Mouse (Mus musculus) limb, embryonic 10.5 days (tissue): ENCODE data around the gene Mtus2. TPM values are rescaled to one million over a fixed set of nuclear protein-coding genes. Genes with fewer than 3 reads are reported as not detected.
"Not testable (repeated sequence)": the region's sequence is repeated elsewhere in the genome, so short reads cannot be mapped to it uniquely, and the experiment has no call there.

Experiments
- DNase-seq: peaks from one replicate; pipeline ENCODE4 v3.0.0-alpha.2; 2017; ENCODE audit warnings: low spot score
- H3K27ac ChIP-seq: fragments of 300-500 bp; sonication (generic); 2 replicates; pipeline ENCODE4 v1.5.1; 2016; ENCODE audit warnings: mild to moderate bottlenecking
- H3K27me3 ChIP-seq: fragments of 300-500 bp; sonication (generic); 2 replicates; pipeline ENCODE4 v1.6.1; 2016; ENCODE audit warnings: low read depth, mild to moderate bottlenecking; ENCODE audit not compliant: poor library complexity, severe bottlenecking
- H3K36me3 ChIP-seq: fragments of 300-500 bp; sonication (generic); 2 replicates; pipeline ENCODE4 v1.6.1; 2016; ENCODE audit warnings: mild to moderate bottlenecking, moderate library complexity
- H3K4me1 ChIP-seq: fragments of 300-500 bp; sonication (generic); 2 replicates; pipeline ENCODE4 v1.6.1; 2016
- H3K4me3 ChIP-seq: fragments of 300-500 bp; sonication (generic); 2 replicates; pipeline ENCODE4 v1.5.1; 2016; ENCODE audit warnings: mild to moderate bottlenecking, moderate library complexity
- H3K9me3 ChIP-seq: fragments of 300-500 bp; sonication (generic); replicated peaks from 2 replicates; pipeline ENCODE4 v1.6.1; 2016; ENCODE audit warnings: mild to moderate bottlenecking
- WGBS: fragments of 180-500 bp; shearing (Covaris S2); methylation state at CpG from one replicate; pipeline ENCODE4 v1.1.7; 2016; 5-methylcytosine and 5-hydroxymethylcytosine counted together
- polyA plus RNA-seq: library from polyadenylated mRNA; unstranded; fragments of >200 nt; fragmentation: Nextera tagmentation; extraction: Ambion mirVana; gene quantifications from 2 replicates; pipeline ENCODE4 v1.2.1, GENCODE M21; 2016

Mtus2 gene
- polyA plus RNA-seq, 1 experiment from 2014 or later: 3.0 TPM

DNA sequence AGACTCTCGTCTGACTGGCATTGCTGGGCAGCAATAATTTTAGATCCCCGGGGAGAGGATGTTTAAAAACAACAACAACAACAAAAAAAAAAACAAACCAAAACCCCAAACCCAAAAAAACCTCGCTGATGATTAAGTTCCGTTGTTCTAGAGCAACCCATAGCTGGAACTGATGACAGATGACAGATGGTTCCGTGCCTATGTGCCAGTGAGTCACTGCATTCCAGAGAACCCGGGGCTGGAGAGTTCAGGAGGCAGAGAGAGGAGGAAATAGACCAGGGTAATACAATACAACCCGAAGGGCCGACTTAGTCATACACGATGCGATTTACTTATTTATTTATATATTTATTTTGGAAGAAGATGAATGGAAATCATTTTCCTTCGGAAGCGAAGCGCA lies 22.0 kb upstream of the Mtus2 start:
- Histone ChIP-seq H3K4me1 (no peaks in the 10 kb centered on the region), H3K36me3 (no peaks in the 10 kb centered on the region), H3K27ac (no peak overlapping the region), H3K27me3 (no peaks in the 10 kb centered on the region), H3K4me3 (no peak overlapping the region), H3K9me3 (no peaks in the 10 kb centered on the region)
- DNase-seq: no peak
- WGBS: 92% methylated on average over 13 of the region's 13 CpGs

- no peak overlapping the region for H3K27ac ChIP-seq
- H3K9me3 ChIP-seq: no peaks in the 10 kb centered on the region
- no peak overlapping the region for H3K4me3 ChIP-seq
- H3K4me1 ChIP-seq: no peaks in the 10 kb centered on the region
- DNase-seq: no peak
- WGBS: 86% methylated on average over 5 of the region's 5 CpGs
- no peaks in the 10 kb centered on the region for H3K27me3 ChIP-seq
- H3K36me3 ChIP-seq: no peaks in the 10 kb centered on the region
Observed at GRCm38 (mm10) chr5:147939226-147939625, 17.9 kb upstream of the Mtus2 start.

DNA sequence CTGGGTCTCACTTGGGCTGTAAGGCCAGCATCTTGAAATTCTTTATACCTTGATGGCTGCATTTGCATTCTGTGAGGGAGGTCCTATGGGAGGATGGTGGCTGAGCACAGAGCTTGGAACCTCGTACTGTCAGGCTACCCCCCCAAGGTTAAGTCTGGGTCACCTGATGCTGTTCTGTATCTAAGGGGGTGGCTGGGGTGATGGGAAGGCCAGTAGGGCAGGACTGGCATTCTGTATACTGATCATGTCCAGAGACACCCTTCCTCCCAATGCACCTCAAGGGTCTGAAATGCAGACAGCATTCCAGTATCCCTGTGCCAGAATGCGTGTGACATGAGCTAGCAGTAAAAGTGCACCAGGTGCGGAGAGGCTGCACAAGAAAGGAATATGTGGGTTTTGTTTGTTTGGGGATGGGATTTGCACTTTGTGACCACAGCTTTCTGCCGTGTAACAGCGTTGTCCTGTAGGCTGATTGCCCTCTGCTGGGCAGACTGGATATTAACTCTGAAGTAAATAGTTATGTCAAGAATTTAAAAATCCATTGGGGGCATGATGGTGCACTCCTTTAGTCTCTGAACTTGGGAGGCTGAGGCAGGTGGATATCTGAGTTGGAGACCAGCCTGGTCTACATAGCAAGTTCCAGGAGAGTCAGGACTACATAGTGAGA lies 12.0 kb upstream of the Mtus2 start:
- whole genome bisulfite sequencing: 42% methylated on average over 5 of the region's 5 CpGs
- no peaks in the 10 kb centered on the region for H3K27me3 ChIP-seq

DNA sequence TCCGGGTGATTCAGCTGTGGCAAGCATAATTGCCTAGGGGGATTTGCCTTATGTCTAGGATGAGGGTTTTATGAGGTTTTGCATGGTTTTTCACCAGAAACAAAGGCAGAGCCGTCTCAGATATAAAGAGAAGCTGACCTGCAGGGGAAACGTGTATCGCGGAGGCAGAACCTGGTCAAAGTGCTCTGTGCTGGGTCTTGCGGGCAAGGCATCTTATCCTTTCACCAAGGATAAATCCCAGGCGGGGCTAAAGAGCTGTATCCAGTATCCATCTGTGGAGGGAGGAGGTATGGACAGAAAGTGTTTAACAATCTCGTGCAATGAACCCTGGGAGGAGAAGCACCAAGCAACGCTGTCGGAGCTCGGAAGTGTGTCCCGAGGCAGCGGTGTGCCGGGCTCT lies 7.2 kb upstream of the Mtus2 start:
- Histone ChIP-seq H3K9me3 (no peaks in the 10 kb centered on the region), H3K4me1 (no peaks in the 10 kb centered on the region), H3K36me3 (no peaks in the 10 kb centered on the region), H3K27me3 (0 out of 2 replicates have a peak, but pooled peaks cover 4% of the 10 kb centered on the region), H3K27ac (no peak overlapping the region), H3K4me3 (no peak overlapping the region)
- no peak for DNase-seq
- WGBS: 79% methylated on average over 14 of the region's 14 CpGs

More for the DNA sequence above, 12.0 kb upstream of the Mtus2 start:
- no peak overlapping the region for H3K4me3 ChIP-seq
- DNase-seq: no peak
- H3K27ac ChIP-seq: no peak overlapping the region
- H3K4me1 ChIP-seq: no peaks in the 10 kb centered on the region
- H3K9me3 ChIP-seq: no peaks in the 10 kb centered on the region
- no peaks in the 10 kb centered on the region for H3K36me3 ChIP-seq

GRCm38 (mm10) chr5:147951751-147952150 lies 5.4 kb upstream of the Mtus2 start:
- WGBS: 51% methylated on average over 2 of the region's 2 CpGs
- Histone ChIP-seq H3K9me3 (no peaks in the 10 kb centered on the region), H3K27me3 (peaks cover 23% of the 10 kb centered on the region), H3K4me1 (peaks cover 5% of the 10 kb centered on the region), H3K36me3 (no peaks in the 10 kb centered on the region), H3K27ac (no peak overlapping the region), H3K4me3 (no peak overlapping the region)
- no peak for DNase-seq

DNA sequence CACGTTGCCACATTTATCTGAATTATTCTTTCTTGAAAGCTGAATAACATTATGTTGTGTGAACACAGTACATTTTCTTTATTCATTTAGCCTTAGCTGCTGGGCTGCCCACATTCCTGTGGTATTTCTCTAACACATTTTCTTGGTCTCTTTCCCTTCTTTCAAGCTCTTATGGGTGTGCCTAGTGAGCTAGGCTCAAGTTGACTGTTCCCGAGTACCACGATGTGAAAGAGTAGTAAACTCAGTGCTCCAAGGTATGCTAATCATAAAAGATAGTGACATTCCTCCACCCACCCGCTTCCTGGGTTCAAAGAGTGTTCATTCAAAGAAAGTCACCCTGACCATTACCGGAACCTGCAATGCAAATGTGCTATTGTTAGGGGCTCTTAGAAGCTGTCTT lies 3.9 kb upstream of the Mtus2 start:
- H3K36me3 ChIP-seq, H3K27ac ChIP-seq, H3K4me3 ChIP-seq, DNase-seq, H3K9me3 ChIP-seq: not testable (repeated sequence)
- 82% methylated on average over 5 of the region's 5 CpGs for WGBS
- Histone ChIP-seq H3K27me3 (peaks cover 37% of the 10 kb centered on the region), H3K4me1 (peaks cover 17% of the 10 kb centered on the region)

DNA sequence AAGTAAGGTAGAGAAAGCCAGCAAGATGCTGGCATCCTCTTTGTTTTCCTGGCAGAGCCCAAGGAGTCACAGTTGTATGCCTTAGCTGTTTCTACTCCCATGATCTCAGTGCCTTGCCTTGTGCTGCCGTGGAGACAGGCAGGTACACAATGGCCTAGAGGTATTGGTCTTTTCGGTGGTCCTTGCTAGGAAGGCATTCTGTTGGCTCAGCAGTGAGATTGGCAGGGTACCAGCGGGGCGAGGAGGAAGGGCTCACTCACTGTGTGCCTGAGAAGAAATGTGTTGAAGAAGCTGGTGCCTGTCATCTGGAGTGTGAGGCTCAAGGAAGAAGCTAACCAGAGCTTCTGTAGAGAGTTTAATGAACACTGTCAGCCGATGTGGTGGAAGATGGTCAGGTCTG lies 1.4 kb upstream of the Mtus2 start:
- no peaks in the 10 kb centered on the region for H3K36me3 ChIP-seq
- peaks cover 17% of the 10 kb centered on the region for H3K4me1 ChIP-seq
- no peaks in the 10 kb centered on the region for H3K9me3 ChIP-seq
- H3K4me3 ChIP-seq: no peak overlapping the region
- H3K27me3 ChIP-seq: peaks cover 49% of the 10 kb centered on the region
- no peak for DNase-seq
- 32% methylated on average over 5 of the region's 5 CpGs for WGBS
- H3K27ac ChIP-seq: no peak overlapping the region

GRCm38 (mm10) chr5:147956421-147956820 lies 699 bp upstream of the Mtus2 start:
- WGBS: 3% methylated on average over 11 of the region's 11 CpGs
- H3K27me3 ChIP-seq: peaks cover 49% of the 10 kb centered on the region
- no peaks in the 10 kb centered on the region for H3K36me3 ChIP-seq
- DNase-seq: no peak
- H3K4me1 ChIP-seq: peaks cover 17% of the 10 kb centered on the region
- H3K9me3 ChIP-seq: no peaks in the 10 kb centered on the region
- peak overlapping the region; percentile 66; the same call in 1 of the 2 replicates for H3K4me3 ChIP-seq
- no peak overlapping the region for H3K27ac ChIP-seq

DNA sequence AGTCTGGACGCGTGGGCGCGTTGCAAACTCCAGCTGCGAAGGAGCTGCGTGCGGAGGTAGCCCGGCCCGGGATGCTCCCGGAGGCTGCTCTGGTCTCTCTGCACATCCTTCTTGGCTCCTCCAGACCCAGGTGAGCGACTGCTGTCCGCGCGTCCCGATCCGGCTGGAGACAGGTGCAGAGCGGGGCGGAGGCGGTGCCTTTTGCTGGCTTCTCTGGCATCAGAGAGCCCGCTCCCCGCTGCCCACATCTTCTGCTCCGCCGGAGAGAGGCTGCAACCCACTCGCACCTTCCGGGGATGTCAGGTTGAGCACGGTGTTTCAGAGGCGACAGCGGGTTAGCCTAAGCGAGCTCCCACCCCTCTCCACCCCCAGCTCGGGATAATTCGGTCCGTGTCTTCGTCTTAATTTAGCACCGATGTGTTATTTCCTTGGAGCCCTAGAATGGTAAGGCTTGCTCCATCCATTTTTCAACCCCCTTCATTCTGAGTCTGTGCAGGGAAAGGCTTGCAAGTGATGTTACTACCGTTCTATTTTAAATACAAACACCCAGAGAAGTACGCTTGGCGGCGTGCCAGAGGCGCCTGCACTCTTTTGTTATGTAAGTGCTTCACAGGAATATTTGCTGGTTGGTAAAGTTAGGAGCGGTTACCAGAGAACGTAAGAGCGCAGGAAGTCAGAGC lies 612 bp downstream of the Mtus2 start:
- H3K27ac ChIP-seq: 0 out of 2 replicates have a peak overlapping the region, but pooled peaks have one; percentile 28
- peak overlapping the region; percentile 66 for H3K4me3 ChIP-seq
- H3K36me3 ChIP-seq: no peaks in the 10 kb centered on the region
- H3K27me3 ChIP-seq: peaks cover 49% of the 10 kb centered on the region
- WGBS: 2% methylated on average over 42 of the region's 42 CpGs
- DNase-seq: peak; percentile 58
- H3K9me3 ChIP-seq: no peaks in the 10 kb centered on the region
- peaks cover 17% of the 10 kb centered on the region for H3K4me1 ChIP-seq

GRCm38 (mm10) chr5:147958552-147958951 lies 1.4 kb downstream of the Mtus2 start:
- DNase-seq: no peak
- no peaks in the 10 kb centered on the region for H3K36me3 ChIP-seq
- no peak overlapping the region for H3K27ac ChIP-seq
- H3K4me3 ChIP-seq: no peak overlapping the region
- H3K9me3 ChIP-seq: no peaks in the 10 kb centered on the region
- 45% methylated on average over 13 of the region's 13 CpGs for WGBS
- H3K4me1 ChIP-seq: peaks cover 17% of the 10 kb centered on the region
- peaks cover 49% of the 10 kb centered on the region for H3K27me3 ChIP-seq

- Histone ChIP-seq H3K4me3 (no peak overlapping the region), H3K36me3 (no peaks in the 10 kb centered on the region), H3K27me3 (peaks cover 49% of the 10 kb centered on the region), H3K4me1 (peaks cover 17% of the 10 kb centered on the region), H3K9me3 (no peaks in the 10 kb centered on the region), H3K27ac (no peak overlapping the region)
- DNase-seq: no peak
- WGBS: 63% methylated on average over 5 of the region's 5 CpGs
Observed at GRCm38 (mm10) chr5:147959088-147959487, 2.0 kb downstream of the Mtus2 start.

DNA sequence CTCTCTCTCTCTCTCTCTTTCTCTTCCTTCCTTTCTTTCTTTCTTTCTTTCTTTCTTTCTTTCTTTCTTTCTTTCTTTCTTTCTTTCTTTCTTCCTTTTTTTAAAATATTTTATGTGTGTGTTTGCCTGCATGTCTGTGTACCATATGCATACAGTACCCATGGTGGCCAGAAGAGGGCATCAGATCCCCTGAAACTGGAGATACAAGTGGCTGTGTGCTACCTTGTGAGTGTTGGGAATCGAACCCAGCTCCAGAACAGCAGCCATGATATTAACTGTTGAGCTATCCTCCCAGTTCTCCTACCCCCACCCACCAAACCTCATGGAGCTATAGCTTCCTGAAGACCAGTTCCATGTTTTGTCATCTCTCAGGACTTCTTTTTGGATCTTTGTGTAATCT lies 3.7 kb downstream of the Mtus2 start:
- peaks cover 36% of the 10 kb centered on the region for H3K27me3 ChIP-seq
- no peak overlapping the region for H3K27ac ChIP-seq
- no peak for DNase-seq
- H3K9me3 ChIP-seq: no peaks in the 10 kb centered on the region
- no peaks in the 10 kb centered on the region for H3K36me3 ChIP-seq
- 78% methylated on average over 1 of the region's 1 CpGs for WGBS
- H3K4me1 ChIP-seq: peaks cover 17% of the 10 kb centered on the region
- H3K4me3 ChIP-seq: no peak overlapping the region

DNA sequence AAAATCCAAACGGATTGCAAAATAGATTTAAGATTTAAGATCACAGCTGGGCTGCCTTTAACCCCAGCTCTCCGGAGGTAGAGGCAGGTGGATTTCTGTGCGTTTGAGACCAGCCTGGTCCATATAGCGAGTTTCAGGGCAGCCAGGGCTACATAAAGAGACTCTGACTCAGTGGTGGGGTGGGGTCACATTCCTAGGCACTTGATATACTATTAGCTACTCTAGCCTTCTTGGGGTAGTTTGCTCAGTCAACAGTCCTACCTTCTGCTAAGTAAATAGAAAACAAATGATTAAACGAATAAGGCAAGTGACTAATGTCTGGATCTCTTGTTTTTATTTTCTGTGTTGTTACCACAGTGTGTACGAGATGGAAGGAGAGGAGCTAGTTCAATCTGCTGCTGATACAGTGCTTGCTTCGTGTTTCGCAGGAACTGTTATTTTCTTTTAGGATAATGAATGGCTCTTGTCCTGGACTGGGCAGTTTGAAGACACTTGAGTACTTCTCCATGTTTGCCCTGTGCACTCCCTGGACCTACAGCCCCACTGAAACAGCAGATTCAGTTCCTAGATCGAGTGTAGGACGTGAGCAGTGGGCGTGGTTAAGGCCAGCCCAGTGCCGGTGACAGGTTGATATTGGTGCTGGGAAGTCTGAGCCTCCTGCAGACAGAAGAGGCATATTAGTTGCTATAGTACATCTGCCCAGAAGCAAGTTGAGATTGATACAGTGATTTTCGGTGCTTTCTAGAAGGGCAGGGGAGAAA lies 6.9 kb downstream of the Mtus2 start:
- Histone ChIP-seq H3K9me3 (no peaks in the 10 kb centered on the region), H3K27ac (no peak overlapping the region), H3K27me3 (peaks cover 4% of the 10 kb centered on the region), H3K4me1 (no peaks in the 10 kb centered on the region), H3K4me3 (no peak overlapping the region), H3K36me3 (no peaks in the 10 kb centered on the region)
- DNase-seq: no peak
- WGBS: 78% methylated on average over 13 of the region's 13 CpGs
